Mouse (Mus musculus): Measurements from ENCODE around the gene Cldn14.

DNA sequence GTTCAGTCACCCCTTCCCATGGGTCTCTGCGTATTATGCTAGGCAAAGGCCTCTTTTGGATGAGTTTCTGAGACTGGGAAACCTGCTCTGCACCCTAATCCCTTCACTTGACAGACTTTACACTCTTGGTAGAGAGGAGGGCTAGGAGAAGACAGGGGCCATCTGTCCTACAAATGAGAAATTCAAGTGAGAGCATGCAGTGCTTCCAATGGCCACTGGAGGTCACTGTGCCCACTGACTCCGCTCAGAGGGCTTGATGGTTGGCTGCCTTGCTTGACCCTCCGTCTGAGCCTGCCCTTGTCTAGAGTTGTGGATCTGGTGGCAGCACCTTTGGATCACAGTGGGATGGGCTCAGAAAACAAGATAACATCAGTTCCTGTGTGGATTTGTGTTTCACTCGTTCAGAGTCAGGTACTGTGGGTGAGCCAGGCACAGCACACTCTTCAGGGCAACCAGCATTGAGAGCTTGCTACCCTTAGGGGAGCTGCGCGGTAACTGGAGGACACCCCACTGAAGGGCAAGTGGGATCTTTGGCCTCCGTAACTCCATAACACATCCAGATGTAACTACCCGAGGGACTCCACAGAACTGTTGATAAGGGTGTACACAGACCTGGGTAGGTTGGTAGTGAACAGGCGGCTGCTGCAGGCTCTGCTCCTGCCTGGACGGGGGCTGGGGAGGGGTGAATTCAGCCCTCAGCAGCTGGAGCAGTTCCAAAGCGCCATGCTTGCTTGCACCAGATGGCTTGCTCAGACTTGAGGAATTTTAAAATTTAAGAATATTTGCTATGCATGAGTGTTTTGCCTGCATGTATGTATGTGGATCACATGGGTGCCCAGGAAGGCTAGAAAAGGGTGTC lies 102.3 kb downstream of the Cldn14 start:
- no peak for TF ChIP-seq E2F4 (IDR thresholded peaks at IDR 0.05; ENCODE audit: borderline replicate concordance, low read depth, low read length)
- no peak for TF ChIP-seq POLR2A (IDR thresholded peaks at IDR 0.05; ENCODE audit: control insufficient read depth in 1 of 2, insufficient read depth in 1 of 2, low read depth in 1 of 2, low read length in 2 of 2, poor library complexity in 1 of 2)

Data from MEL (cell line).